Mouse (Mus musculus) embryonic facial prominence, embryonic 11.5 days (tissue): ENCODE data around the gene Ror2. TPM values are rescaled to one million over a fixed set of nuclear protein-coding genes. Genes with fewer than 3 reads are reported as not detected.
A peak's percentile ranks its signal among the peaks of the same experiment; 100 is the strongest.

Experiments used
- ATAC-seq: fragments of 200-750 bp; cut with Nextera tagmentation; replicated peaks from 2 replicates; pipeline ENCODE4 v1.8.0; 2017; ENCODE audit warnings: low read depth; ENCODE audit not compliant: insufficient number of reproducible peaks, low FRiP score, low TSS enrichment
- DNase-seq: peaks from one replicate; pipeline ENCODE4 v3.0.0-alpha.2; 2015; ENCODE audit warnings: low spot score
- H3K27ac ChIP-seq: fragments of 300-500 bp; sonication (generic); replicated peaks from 2 replicates; pipeline ENCODE4 v1.5.1; 2014; ENCODE audit warnings: mild to moderate bottlenecking, low read depth, low read length, control low read depth
- H3K27me3 ChIP-seq: fragments of 300-500 bp; sonication (generic); 2 replicates; pipeline ENCODE4 v1.6.1; 2014; ENCODE audit warnings: mild to moderate bottlenecking, low read length, moderate library complexity, mixed read lengths; ENCODE audit not compliant: control insufficient read depth, insufficient read depth
- H3K36me3 ChIP-seq: fragments of 300-500 bp; sonication (generic); replicated peaks from 2 replicates; pipeline ENCODE4 v1.6.1; 2014; ENCODE audit warnings: low read depth, mild to moderate bottlenecking, low read length, moderate library complexity, mixed read lengths; ENCODE audit not compliant: control insufficient read depth, insufficient read depth
- H3K4me1 ChIP-seq: fragments of 300-500 bp; sonication (generic); 2 replicates; pipeline ENCODE4 v1.6.1; 2014; ENCODE audit warnings: low read length, mixed read lengths; ENCODE audit not compliant: control insufficient read depth, insufficient read depth
- H3K4me2 ChIP-seq: fragments of 300-500 bp; sonication (generic); 2 replicates; pipeline ENCODE4 v1.6.1; 2014; ENCODE audit warnings: low read depth, mild to moderate bottlenecking, control low read depth, low read length, moderate library complexity
- H3K4me3 ChIP-seq: fragments of 300-500 bp; sonication (generic); 2 replicates; pipeline ENCODE4 v1.5.1; 2014; ENCODE audit warnings: low read depth, low read length, control low read depth
- H3K9ac ChIP-seq: fragments of 300-500 bp; sonication (generic); replicated peaks from 2 replicates; pipeline ENCODE4 v1.6.1; 2014; ENCODE audit warnings: mild to moderate bottlenecking, control low read depth, low read length
- H3K9me3 ChIP-seq: fragments of 300-500 bp; sonication (generic); replicated peaks from 2 replicates; pipeline ENCODE4 v1.6.1; 2016; ENCODE audit warnings: mild to moderate bottlenecking, low read length, inconsistent platforms, mixed read lengths; ENCODE audit not compliant: control insufficient read depth
- WGBS: fragments of 180-500 bp; shearing (Covaris S2); extraction: QIAGEN DNeasy Blood & Tissue Kit; methylation state at CpG from one replicate; pipeline ENCODE4 v1.1.7; 2014; 5-methylcytosine and 5-hydroxymethylcytosine counted together
- polyA plus RNA-seq: library from polyadenylated mRNA; unstranded; fragments of >200 nt; fragmentation: Nextera tagmentation; extraction: Ambion mirVana; gene quantifications from 2 replicates; pipeline ENCODE4 v1.2.1, GENCODE M21; 2014

The Ror2 gene
- polyA plus RNA-seq, 1 experiment from 2014 or later: 10.2 TPM

GRCm38 (mm10) chr13:53227019-53227418, 58.9 kb downstream of the Ror2 start:
- Histone ChIP-seq H3K9me3 (no peaks in the 10 kb centered on the region), H3K9ac (no peak overlapping the region), H3K27me3 (no peaks in the 10 kb centered on the region), H3K27ac (no peak overlapping the region), H3K4me1 (peaks cover 3% of the 10 kb centered on the region), H3K4me2 (no peak overlapping the region), H3K4me3 (no peak overlapping the region), H3K36me3 (no peaks in the 10 kb centered on the region)
- 56% methylated on average over 6 of the region's 6 CpGs for WGBS
- DNase-seq (no peak), ATAC-seq (no peak)

GRCm38 (mm10) chr13:53226461-53226860, 59.5 kb downstream of the Ror2 start:
- no peaks in the 10 kb centered on the region for H3K27me3 ChIP-seq
- no peaks in the 10 kb centered on the region for H3K36me3 ChIP-seq
- no peak overlapping the region for H3K9ac ChIP-seq
- H3K4me1 ChIP-seq: peaks cover 2% of the 10 kb centered on the region
- no peak for DNase-seq
- H3K4me2 ChIP-seq: no peak overlapping the region
- no peak for ATAC-seq
- 81% methylated on average over 7 of the region's 7 CpGs for WGBS
- H3K9me3 ChIP-seq: no peaks in the 10 kb centered on the region
- no peak overlapping the region for H3K4me3 ChIP-seq
- no peak overlapping the region for H3K27ac ChIP-seq

GRCm38 (mm10) chr13:53225925-53226324, 60.0 kb downstream of the Ror2 start:
- ATAC-seq: no peak
- 95% methylated on average over 3 of the region's 3 CpGs for WGBS
- H3K27me3 ChIP-seq: no peaks in the 10 kb centered on the region
- H3K9ac ChIP-seq: no peak overlapping the region
- DNase-seq: no peak
- H3K4me2 ChIP-seq: no peak overlapping the region
- H3K9me3 ChIP-seq: no peaks in the 10 kb centered on the region
- no peaks in the 10 kb centered on the region for H3K4me1 ChIP-seq
- no peak overlapping the region for H3K4me3 ChIP-seq
- H3K36me3 ChIP-seq: no peaks in the 10 kb centered on the region
- H3K27ac ChIP-seq: no peak overlapping the region

- no peaks in the 10 kb centered on the region for H3K9me3 ChIP-seq
- H3K9ac ChIP-seq: no peak overlapping the region
- DNase-seq (no peak), ATAC-seq (no peak)
- no peak overlapping the region for H3K4me2 ChIP-seq
- WGBS: 87% methylated on average over 6 of the region's 6 CpGs
- no peaks in the 10 kb centered on the region for H3K27me3 ChIP-seq
- no peak overlapping the region for H3K27ac ChIP-seq
- H3K4me1 ChIP-seq: no peaks in the 10 kb centered on the region; the same call in 1 of the 2 replicates
- H3K4me3 ChIP-seq: no peak overlapping the region
- no peaks in the 10 kb centered on the region for H3K36me3 ChIP-seq
Measured at GRCm38 (mm10) chr13:53221176-53221575, 64.7 kb downstream of the Ror2 start.

- Histone ChIP-seq H3K36me3 (no peaks in the 10 kb centered on the region), H3K9ac (no peak overlapping the region), H3K27ac (no peak overlapping the region), H3K4me1 (no peaks in the 10 kb centered on the region; the same call in 1 of the 2 replicates), H3K9me3 (no peaks in the 10 kb centered on the region), H3K27me3 (no peaks in the 10 kb centered on the region), H3K4me2 (no peak overlapping the region), H3K4me3 (no peak overlapping the region)
- 90% methylated on average over 10 of the region's 10 CpGs for WGBS
- ATAC-seq: no peak
- DNase-seq: no peak
Measured at GRCm38 (mm10) chr13:53219889-53220288, 66.0 kb downstream of the Ror2 start.

GRCm38 (mm10) chr13:53219391-53219790, 66.5 kb downstream of the Ror2 start:
- no peaks in the 10 kb centered on the region for H3K9me3 ChIP-seq
- no peaks in the 10 kb centered on the region for H3K27me3 ChIP-seq
- no peak overlapping the region for H3K4me2 ChIP-seq
- no peak for DNase-seq
- H3K4me1 ChIP-seq: no peaks in the 10 kb centered on the region; the same call in 1 of the 2 replicates
- no peak overlapping the region for H3K9ac ChIP-seq
- 83% methylated on average over 3 of the region's 3 CpGs for WGBS
- ATAC-seq: no peak
- no peak overlapping the region for H3K27ac ChIP-seq
- no peaks in the 10 kb centered on the region for H3K36me3 ChIP-seq
- no peak overlapping the region for H3K4me3 ChIP-seq

- Histone ChIP-seq H3K27ac (no peak overlapping the region), H3K9ac (no peak overlapping the region), H3K36me3 (no peaks in the 10 kb centered on the region), H3K4me2 (no peak overlapping the region), H3K9me3 (no peaks in the 10 kb centered on the region), H3K4me3 (no peak overlapping the region), H3K27me3 (no peaks in the 10 kb centered on the region), H3K4me1 (peaks cover 6% of the 10 kb centered on the region)
- 72% methylated on average over 6 of the region's 6 CpGs for WGBS
- DNase-seq: no peak
- no peak for ATAC-seq
Measured at GRCm38 (mm10) chr13:53217396-53217975, 68.4 kb downstream of the Ror2 start.

GRCm38 (mm10) chr13:53211971-53212733, 73.8 kb downstream of the Ror2 start:
- 0 out of 2 replicates have a peak overlapping the region, but pooled peaks have one; percentile 15 for H3K4me3 ChIP-seq
- DNase-seq (peak; percentile 90), ATAC-seq (peak; percentile 83)
- H3K9me3 ChIP-seq: no peaks in the 10 kb centered on the region
- no peaks in the 10 kb centered on the region for H3K36me3 ChIP-seq
- no peaks in the 10 kb centered on the region for H3K27me3 ChIP-seq
- 8% methylated on average over 19 of the region's 19 CpGs for WGBS
- peaks cover 14% of the 10 kb centered on the region for H3K4me1 ChIP-seq
- peak overlapping the region; percentile 43 for H3K9ac ChIP-seq
- H3K27ac ChIP-seq: peak overlapping the region; percentile 76
- H3K4me2 ChIP-seq: peak overlapping the region; percentile 19
